Mouse (Mus musculus) lung, adult 2 months (tissue): ENCODE data around the gene Cnot8.

Experiments
- CTCF ChIP-seq: fragments of 200-500 bp; IDR thresholded peaks from 2 replicates; pipeline ENCODE4 v1.5.1; 2011; ENCODE audit warnings: mild to moderate bottlenecking, low read length, control low read depth; ENCODE audit not compliant: insufficient read depth
- POLR2A ChIP-seq: fragments of 200-500 bp; IDR thresholded peaks from 2 replicates; pipeline ENCODE4 v1.6.1; 2011; ENCODE audit warnings: low read depth, mild to moderate bottlenecking, control low read depth, low read length, borderline replicate concordance; ENCODE audit errors: extremely low read depth

DNA sequence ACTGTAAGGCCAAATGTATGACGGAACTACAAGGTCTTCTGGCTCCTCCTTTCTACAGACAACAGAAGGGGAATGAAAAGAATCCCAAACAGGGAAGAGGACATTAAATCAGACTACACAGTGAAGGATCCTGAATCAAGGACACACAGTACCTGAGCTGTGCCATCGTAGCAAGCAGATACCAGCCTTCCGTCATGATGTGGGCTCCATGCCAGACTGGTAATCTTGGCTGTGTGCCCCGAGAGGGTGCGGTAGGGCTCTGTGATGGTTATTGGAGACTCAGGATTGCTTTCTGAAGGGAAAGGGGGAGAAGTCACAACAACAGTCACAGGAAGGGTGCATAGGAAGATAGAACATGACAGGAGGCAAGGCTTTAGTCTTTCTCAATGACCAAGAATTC, 42.3 kb downstream of the Cnot8 start:
- no peak for TF ChIP-seq CTCF
- TF ChIP-seq POLR2A = no peak
